Mouse (Mus musculus) stomach, embryonic 15.5 days (tissue): ENCODE results near the gene Gm45785. TPM values are rescaled to one million over a fixed set of nuclear protein-coding genes. Genes with fewer than 3 reads are reported as not detected.

Experiments
- ATAC-seq: fragments of 200-750 bp; cut with Nextera tagmentation; 2 replicates; pipeline ENCODE4 v1.8.0; 2017; ENCODE audit warnings: low read depth, moderate number of reproducible peaks, moderate TSS enrichment; ENCODE audit not compliant: insufficient read depth, low FRiP score
- H3K27ac ChIP-seq: fragments of 300-500 bp; sonication (generic); 2 replicates; pipeline ENCODE4 v1.5.1; 2015; ENCODE audit warnings: mild to moderate bottlenecking, inconsistent platforms
- H3K27me3 ChIP-seq: fragments of 300-500 bp; sonication (generic); replicated peaks from 2 replicates; pipeline ENCODE4 v1.6.1; 2015; ENCODE audit warnings: inconsistent platforms
- H3K36me3 ChIP-seq: fragments of 300-500 bp; sonication (generic); 2 replicates; pipeline ENCODE4 v1.6.1; 2015; ENCODE audit warnings: inconsistent platforms
- H3K4me1 ChIP-seq: fragments of 300-500 bp; sonication (generic); 2 replicates; pipeline ENCODE4 v1.6.1; 2015; ENCODE audit warnings: inconsistent platforms
- H3K4me2 ChIP-seq: fragments of 300-500 bp; sonication (generic); 2 replicates; pipeline ENCODE4 v1.6.1; 2015; ENCODE audit warnings: mild to moderate bottlenecking, inconsistent platforms
- H3K4me3 ChIP-seq: fragments of 300-500 bp; sonication (generic); replicated peaks from 2 replicates; pipeline ENCODE4 v1.5.1; 2015; ENCODE audit warnings: inconsistent platforms
- H3K9ac ChIP-seq: fragments of 300-500 bp; sonication (generic); 2 replicates; pipeline ENCODE4 v1.6.1; 2015; ENCODE audit warnings: inconsistent platforms
- H3K9me3 ChIP-seq: fragments of 300-500 bp; sonication (generic); 2 replicates; pipeline ENCODE4 v1.6.1; 2016; ENCODE audit warnings: inconsistent platforms
- WGBS: fragments of 180-500 bp; shearing (Covaris S2); methylation state at CpG from one replicate; pipeline ENCODE4 v1.1.7; 2015; 5-methylcytosine and 5-hydroxymethylcytosine counted together
- polyA plus RNA-seq: library from polyadenylated mRNA; unstranded; fragments of >200 nt; fragmentation: Nextera tagmentation; extraction: Ambion mirVana; gene quantifications from 2 replicates; pipeline ENCODE4 v1.2.1, GENCODE M21; 2015

Gm45785 gene
- polyA plus RNA-seq, 1 experiment from 2014 or later = not detected

DNA sequence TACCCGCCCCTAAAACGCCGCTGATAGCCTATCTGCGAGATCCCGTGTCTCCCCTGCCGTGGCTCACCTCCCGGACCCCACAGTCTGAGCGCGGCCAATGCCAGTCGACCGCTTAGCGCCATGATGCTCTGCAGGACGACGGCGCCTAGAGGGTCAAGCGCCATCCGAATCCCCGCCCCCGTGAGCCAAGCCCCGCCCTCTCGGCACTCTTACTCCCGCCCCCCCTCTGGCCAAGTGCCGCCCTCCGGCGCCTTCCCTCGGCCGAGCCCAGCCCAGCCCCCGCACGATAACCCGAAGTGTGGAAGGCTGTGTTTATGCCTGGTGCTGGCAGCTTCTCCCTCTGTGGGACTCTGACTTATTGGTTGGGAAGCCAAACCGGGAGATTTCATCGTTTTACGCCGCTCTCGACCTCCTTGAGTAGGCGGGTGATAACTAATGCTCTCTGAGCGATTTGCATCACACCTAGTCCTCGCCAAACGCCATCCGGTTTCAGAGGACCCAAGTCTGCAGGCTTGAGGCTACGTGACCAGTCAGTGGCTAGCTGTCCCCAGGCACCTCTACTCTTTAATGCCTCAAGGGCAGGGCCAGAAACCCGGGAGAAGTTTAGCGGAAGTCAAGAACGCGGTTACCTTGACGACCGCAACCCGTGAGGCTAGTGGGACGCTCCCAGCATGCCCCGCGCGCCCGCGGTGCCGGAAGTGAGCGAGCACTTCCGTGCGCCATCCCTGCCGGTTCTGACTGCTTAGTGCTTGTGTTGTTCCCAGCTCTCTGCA lies 25.8 kb upstream of the Gm45785 start, which contains the start of the genes Psmd13 and Sirt3:
Psmd13 (plus strand) TSS at position 273 of the 773 bp plus-strand sequence.
Sirt3 (minus strand) TSS at position 614 of the 773 bp plus-strand sequence.
- H3K4me2 ChIP-seq = peak within 1 kb of the TSS; percentile 86
- peak within 1 kb of the TSS; percentile 91 for H3K27ac ChIP-seq
- H3K36me3 ChIP-seq = peaks cover 6% of the 10 kb centered on the region
- peak; percentile 95 for ATAC-seq
- H3K27me3 ChIP-seq = no peaks in the 10 kb centered on the region
- H3K9me3 ChIP-seq = no peaks in the 10 kb centered on the region
- H3K4me3 ChIP-seq = peak within 1 kb of the TSS; percentile 96
- WGBS = under 1% methylated on average over 59 of the region's 59 CpGs
- peak within 1 kb of the TSS; percentile 78 for H3K9ac ChIP-seq
- peaks cover 11% of the 10 kb centered on the region for H3K4me1 ChIP-seq

DNA sequence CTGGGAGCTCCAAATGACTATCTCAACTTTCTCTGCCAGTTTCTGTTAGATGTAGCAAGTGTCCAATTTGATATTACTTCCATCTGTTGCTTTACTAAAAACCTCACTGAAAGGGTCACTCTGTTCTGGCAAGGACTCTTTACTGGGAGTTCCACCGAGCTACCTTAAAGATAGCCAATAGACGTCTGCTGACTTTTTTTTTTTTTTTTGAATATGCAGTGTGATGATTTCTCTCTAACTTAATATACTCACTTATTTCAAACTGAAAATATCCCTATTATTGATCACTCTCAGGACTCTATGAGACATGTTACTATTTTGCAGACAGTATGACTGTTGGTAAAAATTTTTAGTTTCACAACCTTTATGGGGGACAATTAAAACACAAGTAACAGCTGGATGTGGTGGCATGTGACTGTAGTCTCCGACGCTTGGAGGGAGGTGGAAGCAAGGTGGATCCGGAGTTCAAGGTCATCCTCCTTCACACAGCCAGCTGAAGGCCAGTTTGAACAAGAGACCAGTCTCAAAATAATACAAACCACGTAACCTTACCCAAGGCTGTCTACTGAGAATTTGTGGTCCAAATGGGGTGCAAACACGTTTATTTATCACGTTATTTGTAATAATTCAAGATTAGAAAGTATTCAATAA lies 24.9 kb upstream of the Gm45785 start:
- Histone ChIP-seq H3K9me3 (no peaks in the 10 kb centered on the region), H3K27ac (no peak overlapping the region; the same call in 1 of the 2 replicates), H3K9ac (no peak overlapping the region), H3K27me3 (no peaks in the 10 kb centered on the region), H3K4me3 (peak overlapping the region; percentile 96), H3K36me3 (no peaks in the 10 kb centered on the region; the same call in 1 of the 2 replicates), H3K4me1 (peaks cover 11% of the 10 kb centered on the region), H3K4me2 (peak overlapping the region; percentile 86)
- 15% methylated on average over 8 of the region's 8 CpGs for WGBS
- ATAC-seq = no peak

DNA sequence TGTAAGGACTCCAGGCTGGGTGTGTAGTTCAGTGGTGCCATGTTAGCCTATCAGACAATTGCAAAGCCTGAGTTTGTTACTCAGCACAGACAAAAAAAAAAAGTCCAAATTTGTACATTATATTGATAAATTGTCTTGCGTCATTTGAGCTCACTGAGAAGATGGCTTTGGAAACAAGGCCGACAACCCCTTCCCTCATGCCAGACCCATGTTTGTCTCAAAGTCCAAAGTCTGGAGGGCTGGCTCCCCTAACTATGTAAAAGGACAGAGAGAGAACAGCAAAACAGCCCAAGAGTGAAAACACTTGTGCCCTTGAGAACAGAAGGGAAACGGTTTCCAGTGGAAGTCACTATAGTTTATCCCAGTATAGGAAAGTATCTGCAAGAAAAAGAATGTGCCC lies 24.3 kb upstream of the Gm45785 start:
- Histone ChIP-seq H3K36me3 (no peaks in the 10 kb centered on the region; the same call in 1 of the 2 replicates), H3K4me3 (no peak overlapping the region), H3K27me3 (no peaks in the 10 kb centered on the region), H3K4me2 (peak overlapping the region; percentile 86), H3K4me1 (peaks cover 11% of the 10 kb centered on the region), H3K9ac (no peak overlapping the region), H3K27ac (no peak overlapping the region), H3K9me3 (no peaks in the 10 kb centered on the region)
- ATAC-seq = no peak
- WGBS = 60% methylated on average over 3 of the region's 3 CpGs

DNA sequence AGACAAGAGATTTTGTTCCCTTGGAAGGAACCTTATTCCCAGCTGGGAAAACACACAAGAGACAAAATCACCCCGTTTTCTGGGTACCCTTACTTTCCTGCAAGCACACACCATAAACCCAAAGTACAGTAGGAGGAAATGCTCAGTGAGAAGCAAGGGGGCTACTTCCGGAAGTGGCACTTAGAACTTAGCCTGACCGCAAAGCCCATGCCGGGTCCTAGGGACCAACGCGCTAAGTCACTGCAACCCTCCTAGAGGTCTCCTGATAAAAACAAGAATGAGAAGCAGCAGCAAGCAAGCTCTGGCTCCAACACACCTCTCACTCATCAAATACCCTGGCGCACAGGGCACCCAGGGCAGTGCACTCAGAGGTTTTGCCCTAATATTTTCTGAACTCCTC lies 23.2 kb upstream of the Gm45785 start:
- Histone ChIP-seq H3K36me3 (peaks cover 7% of the 10 kb centered on the region; the same call in 1 of the 2 replicates), H3K4me1 (peaks cover 11% of the 10 kb centered on the region), H3K4me2 (no peak overlapping the region), H3K27me3 (no peaks in the 10 kb centered on the region), H3K27ac (no peak overlapping the region), H3K9ac (no peak overlapping the region), H3K4me3 (no peak overlapping the region), H3K9me3 (no peaks in the 10 kb centered on the region)
- 82% methylated on average over 7 of the region's 7 CpGs for WGBS
- no peak for ATAC-seq

DNA sequence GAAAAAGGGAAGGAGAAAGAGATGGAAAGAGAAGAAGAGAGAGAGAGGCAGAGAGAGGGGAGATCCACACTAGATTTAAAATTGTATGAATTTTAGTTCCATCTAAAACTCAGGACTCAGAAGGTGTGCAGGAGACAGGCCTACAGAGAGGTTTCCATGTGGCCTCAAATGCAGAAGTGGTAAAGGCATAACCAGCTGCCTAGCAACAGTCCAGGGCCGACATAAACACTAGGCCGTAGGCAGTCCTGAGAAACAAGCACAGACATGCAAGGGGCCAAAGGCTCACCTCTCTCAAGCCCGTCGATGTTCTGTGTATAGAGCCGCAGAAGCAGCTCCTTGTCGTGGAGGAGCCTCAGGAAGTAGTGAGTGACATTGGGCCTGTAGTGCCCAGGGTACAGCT lies 21.2 kb upstream of the Gm45785 start:
- peaks cover 2% of the 10 kb centered on the region; the same call in 1 of the 2 replicates for H3K4me1 ChIP-seq
- no peak overlapping the region for H3K4me2 ChIP-seq
- no peak overlapping the region for H3K4me3 ChIP-seq
- H3K36me3 ChIP-seq = peaks cover 8% of the 10 kb centered on the region; the same call in 1 of the 2 replicates
- H3K27ac ChIP-seq = no peak overlapping the region
- no peaks in the 10 kb centered on the region for H3K9me3 ChIP-seq
- ATAC-seq = no peak
- H3K27me3 ChIP-seq = no peaks in the 10 kb centered on the region
- WGBS = 70% methylated on average over 6 of the region's 6 CpGs
- H3K9ac ChIP-seq = no peak overlapping the region

DNA sequence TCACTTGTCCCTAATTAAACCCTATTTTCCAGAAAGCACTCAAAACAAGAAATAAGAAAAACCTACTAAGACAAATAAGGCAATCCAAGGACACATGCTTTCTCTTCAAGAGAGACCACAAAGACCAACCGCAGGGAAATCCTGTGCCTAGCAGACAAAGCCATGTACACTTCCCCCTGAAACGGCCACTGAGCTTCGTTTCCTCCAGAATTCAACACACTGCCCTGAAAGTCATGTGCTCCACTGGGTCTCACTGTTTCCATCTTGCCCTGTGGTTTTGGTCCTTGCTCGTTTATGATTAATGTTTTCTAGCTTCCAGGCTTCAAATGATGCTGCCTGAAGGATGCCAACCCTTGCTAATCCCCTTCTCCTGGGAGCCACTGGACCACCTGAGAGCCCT lies 18.1 kb upstream of the Gm45785 start:
- Histone ChIP-seq H3K27ac (no peak overlapping the region), H3K36me3 (peaks cover 16% of the 10 kb centered on the region; the same call in 1 of the 2 replicates), H3K9ac (no peak overlapping the region), H3K27me3 (no peaks in the 10 kb centered on the region), H3K9me3 (no peaks in the 10 kb centered on the region), H3K4me1 (no peaks in the 10 kb centered on the region), H3K4me3 (no peak overlapping the region), H3K4me2 (no peak overlapping the region)
- WGBS = 86% methylated on average over 4 of the region's 4 CpGs
- ATAC-seq = no peak

DNA sequence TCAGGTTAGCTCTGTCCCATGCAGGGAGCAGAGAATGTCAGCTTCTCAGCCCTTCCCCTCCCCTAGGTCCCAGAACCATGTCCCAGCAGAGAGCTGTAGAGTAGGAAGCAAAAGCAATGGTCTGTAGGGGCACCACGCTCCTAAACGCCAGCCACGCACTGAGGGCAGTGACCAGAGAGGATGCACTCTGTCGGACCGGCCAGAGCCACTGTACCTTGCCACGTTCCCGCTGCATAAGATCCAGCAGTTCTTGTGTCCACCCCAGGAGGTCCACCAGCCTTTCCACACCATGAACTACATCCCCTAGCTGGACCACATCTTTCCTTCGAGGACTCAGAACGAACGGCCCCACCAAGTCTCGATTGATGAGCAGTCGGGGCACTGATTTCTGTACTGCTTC lies 8.6 kb upstream of the Gm45785 start:
- H3K36me3 ChIP-seq = peaks cover 40% of the 10 kb centered on the region
- H3K4me3 ChIP-seq = no peak overlapping the region
- no peak overlapping the region for H3K27ac ChIP-seq
- no peaks in the 10 kb centered on the region for H3K27me3 ChIP-seq
- no peak overlapping the region for H3K9ac ChIP-seq
- 90% methylated on average over 12 of the region's 12 CpGs for WGBS
- H3K4me1 ChIP-seq = no peaks in the 10 kb centered on the region
- no peak overlapping the region for H3K4me2 ChIP-seq
- ATAC-seq = no peak
- H3K9me3 ChIP-seq = no peaks in the 10 kb centered on the region

DNA sequence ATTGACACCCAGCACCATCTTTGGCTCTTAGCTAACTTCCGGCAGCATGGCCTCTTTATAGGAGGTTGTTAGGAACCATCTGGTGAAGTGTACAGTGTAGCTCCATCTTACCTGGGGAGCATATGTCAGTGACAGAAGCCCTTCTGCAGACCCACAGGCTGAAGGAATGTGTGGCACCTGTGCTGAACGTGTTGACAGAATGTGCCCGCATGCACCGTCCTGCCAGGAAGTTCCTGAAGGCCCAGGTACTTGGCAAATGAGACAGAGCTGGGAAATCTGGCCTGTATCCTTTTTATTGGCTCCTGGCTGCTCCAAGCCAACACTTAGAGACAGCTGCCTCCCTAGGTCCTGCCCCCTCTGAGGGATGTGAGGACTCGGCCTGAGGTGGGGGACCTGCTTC lies 4.6 kb upstream of the Gm45785 start:
- Histone ChIP-seq H3K4me3 (no peak overlapping the region), H3K27ac (no peak overlapping the region), H3K4me2 (no peak overlapping the region), H3K9me3 (no peaks in the 10 kb centered on the region), H3K4me1 (peaks cover 17% of the 10 kb centered on the region), H3K36me3 (peaks cover 49% of the 10 kb centered on the region), H3K27me3 (no peaks in the 10 kb centered on the region), H3K9ac (no peak overlapping the region)
- ATAC-seq = no peak
- 83% methylated on average over 5 of the region's 5 CpGs for WGBS

DNA sequence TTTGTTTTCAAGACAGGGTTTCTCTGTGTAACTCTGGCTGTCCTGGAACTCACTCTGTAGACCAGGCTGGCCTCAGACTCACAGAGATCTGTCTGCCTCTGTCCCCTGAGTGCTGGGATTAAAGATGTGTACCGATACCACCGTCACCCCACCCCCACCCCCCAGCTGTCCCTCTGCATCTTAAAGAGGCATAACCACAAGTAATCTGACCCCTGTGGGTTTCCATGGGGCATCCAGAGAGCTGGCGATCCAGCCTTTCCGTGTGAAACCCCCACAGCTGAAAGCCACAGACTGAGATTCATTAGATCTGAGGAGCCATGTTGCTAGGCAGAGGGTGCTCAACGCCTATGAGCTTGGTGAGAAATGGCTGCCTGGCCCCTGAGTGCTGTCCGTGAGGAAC lies 3.9 kb upstream of the Gm45785 start:
- peaks cover 48% of the 10 kb centered on the region for H3K36me3 ChIP-seq
- no peaks in the 10 kb centered on the region for H3K27me3 ChIP-seq
- no peak for ATAC-seq
- H3K4me2 ChIP-seq = no peak overlapping the region
- WGBS = 69% methylated on average over 6 of the region's 6 CpGs
- H3K4me1 ChIP-seq = peaks cover 23% of the 10 kb centered on the region
- no peak overlapping the region for H3K4me3 ChIP-seq
- no peak overlapping the region for H3K9ac ChIP-seq
- no peaks in the 10 kb centered on the region for H3K9me3 ChIP-seq
- no peak overlapping the region for H3K27ac ChIP-seq

DNA sequence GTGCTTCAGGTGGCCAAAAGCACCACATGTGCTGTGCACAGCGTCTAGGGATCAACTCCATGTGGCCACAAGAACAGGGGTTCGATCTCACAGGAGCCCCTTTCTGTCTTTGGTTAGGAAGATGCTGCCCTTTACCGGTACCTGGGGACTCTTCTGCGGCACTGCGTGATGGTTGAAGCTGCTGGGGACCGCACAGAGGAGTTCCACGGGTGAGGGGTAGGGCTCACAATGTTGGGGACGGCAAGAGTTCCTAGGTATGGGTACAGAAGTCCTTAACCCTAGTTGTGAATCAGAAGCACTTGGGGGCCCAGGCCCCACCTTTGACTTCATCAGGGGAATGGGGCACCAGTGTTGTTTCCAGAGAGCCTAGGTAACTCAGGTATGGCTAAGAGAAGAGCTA lies 2.6 kb upstream of the Gm45785 start:
- no peaks in the 10 kb centered on the region for H3K27me3 ChIP-seq
- no peak overlapping the region for H3K27ac ChIP-seq
- no peak overlapping the region for H3K9ac ChIP-seq
- H3K4me2 ChIP-seq = peak overlapping the region; percentile 99
- H3K9me3 ChIP-seq = no peaks in the 10 kb centered on the region
- no peak for ATAC-seq
- peak overlapping the region; percentile 67 for H3K4me3 ChIP-seq
- H3K4me1 ChIP-seq = peaks cover 27% of the 10 kb centered on the region
- peaks cover 50% of the 10 kb centered on the region for H3K36me3 ChIP-seq
- WGBS = 93% methylated on average over 8 of the region's 8 CpGs

DNA sequence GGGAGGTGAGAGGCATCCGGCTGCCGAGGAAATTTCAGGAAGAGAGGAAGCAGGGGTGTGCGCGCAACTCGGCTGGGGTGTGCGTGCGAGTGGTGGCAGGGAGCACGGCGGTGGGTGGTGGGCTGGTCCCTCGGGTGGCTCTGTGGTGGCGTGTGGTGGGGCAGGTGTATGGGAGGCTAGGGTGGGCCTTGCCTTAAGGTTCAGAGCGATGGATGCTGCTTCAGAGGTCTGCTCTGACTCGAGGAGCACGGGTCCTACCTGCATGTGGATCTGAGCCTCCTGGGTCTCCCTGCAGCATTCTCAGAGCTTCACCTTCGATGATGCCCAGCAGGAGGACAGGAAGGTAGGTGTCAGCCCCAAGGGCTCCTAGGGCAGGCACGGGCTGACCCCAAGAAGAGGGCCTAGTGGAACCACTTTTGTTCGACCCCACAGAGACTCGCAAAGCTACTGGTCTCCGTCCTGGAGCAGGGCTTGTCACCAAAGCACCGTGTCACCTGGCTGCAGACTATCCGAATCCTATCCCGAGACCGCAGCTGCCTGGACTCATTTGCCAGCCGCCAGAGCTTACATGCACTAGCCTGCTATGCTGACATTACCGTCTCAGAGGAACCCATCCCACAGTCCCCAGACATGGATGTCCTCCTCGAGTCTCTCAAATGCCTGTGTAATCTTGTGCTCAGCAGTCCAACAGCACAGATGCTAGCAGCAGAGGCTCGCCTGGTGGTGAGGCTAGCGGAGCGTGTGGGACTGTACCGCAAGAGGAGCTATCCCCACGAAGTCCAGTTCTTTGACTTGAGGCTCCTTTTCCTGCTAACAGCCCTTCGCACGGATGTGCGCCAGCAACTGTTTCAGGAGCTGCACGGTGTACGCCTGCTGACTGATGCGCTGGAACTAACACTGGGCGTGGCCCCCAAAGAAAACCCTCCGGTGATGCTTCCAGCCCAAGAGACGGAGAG lies 1.7 kb upstream of the Gm45785 start, which contains the start of gene Bet1l:
Bet1l (minus strand) TSS at position 28 of the 956 bp plus-strand sequence.
- H3K4me3 ChIP-seq = peak within 1 kb of the TSS; percentile 67
- 31% methylated on average over 40 of the region's 40 CpGs for WGBS
- peaks cover 27% of the 10 kb centered on the region for H3K4me1 ChIP-seq
- peak within 1 kb of the TSS; percentile 73 for H3K9ac ChIP-seq
- peak within 1 kb of the TSS; percentile 99 for H3K4me2 ChIP-seq
- H3K36me3 ChIP-seq = peaks cover 52% of the 10 kb centered on the region
- H3K27me3 ChIP-seq = no peaks in the 10 kb centered on the region
- H3K27ac ChIP-seq = peak within 1 kb of the TSS; percentile 98
- H3K9me3 ChIP-seq = no peaks in the 10 kb centered on the region
- ATAC-seq = 0 out of 2 replicates have a peak, but pooled peaks have one; percentile 2
